Comparison of ENCODE assay signal across 26 mouse cellular contexts in the genomic region with DNA sequence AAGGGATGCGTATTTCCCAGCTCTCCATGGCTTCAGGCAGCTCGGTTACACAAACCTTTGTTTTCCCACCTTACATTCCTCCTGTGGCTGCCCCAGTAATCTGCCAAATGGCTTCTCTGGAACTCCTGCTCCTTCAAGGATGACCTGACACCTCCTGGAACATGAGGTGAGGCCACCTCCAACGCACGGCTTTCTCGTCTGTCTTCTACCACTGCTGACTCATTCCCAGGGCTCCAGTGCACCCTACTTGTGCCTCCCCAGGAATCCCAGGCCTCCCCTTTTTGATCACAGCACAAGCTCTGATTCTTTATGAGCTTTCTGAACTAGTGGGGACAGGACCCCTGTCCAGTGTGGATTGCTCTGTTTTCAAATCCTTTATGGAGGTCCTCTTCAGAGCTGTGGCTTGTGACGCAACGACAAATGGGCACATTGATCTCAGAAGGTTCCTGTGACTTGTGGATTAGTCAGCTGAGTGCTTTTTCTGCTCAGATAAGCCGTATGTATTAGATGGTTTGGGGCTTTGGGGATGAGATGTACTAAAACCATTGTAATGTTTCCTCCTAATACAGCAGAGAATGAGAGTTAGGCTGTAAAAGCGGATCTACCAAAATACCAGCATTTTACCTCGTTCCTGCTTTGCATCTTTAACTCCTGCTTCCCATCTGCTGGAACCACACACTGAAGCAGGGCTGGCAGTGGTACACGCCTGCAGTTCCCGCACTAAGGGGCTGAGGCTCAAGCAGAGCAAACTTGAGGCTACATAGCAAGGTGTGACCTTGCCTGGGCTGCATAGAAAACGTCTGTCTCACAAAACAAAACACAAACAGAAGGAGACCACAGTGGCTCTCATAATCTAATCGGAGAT. TPM values are rescaled to one million over a fixed set of nuclear protein-coding genes. Genes with fewer than 3 reads are reported as not detected.
DNase-seq lines count a peak whose midpoint lies in the region; ATAC-seq and TF ChIP-seq lines count a peak whose summit lies in the region.
"Had no signal": no experiment of that assay in that cellular context is flagged by ENCODE, and none has a peak within 500 bp of the region (broad histone marks: within the 10 kb centered on the region; RNA-seq: fewer than 3 reads in every experiment).

No protein-coding gene starts in this region.

- POLR2A ChIA-PET in Patski (lab: Charles Lee), result interaction anchor here (0.6 kb wide), 1 partner anchor 1521 kb away, joined by 3 read pairs; no protein-coding TSS in a partner anchor

- TF ChIP-seq CTCF in forebrain, postnatal 0 days (IDR thresholded peaks at IDR 0.05; ENCODE audit: low read depth), result no peak
- no peak for TF ChIP-seq CTCF in kidney, postnatal 0 days (IDR thresholded peaks at IDR 0.05; ENCODE audit: low read depth)
- no peak for TF ChIP-seq CTCF in Patski (IDR thresholded peaks at IDR 0.05)
- TF ChIP-seq CTCF in midbrain, postnatal 0 days (IDR thresholded peaks at IDR 0.05), result no peak

- H3K9ac ChIP-seq in forebrain, postnatal 0 days, result no peak overlapping the region; the same call in 1 of the 2 replicates
- no peak overlapping the region for H3K9ac ChIP-seq in forebrain, embryonic 13.5 days
- H3K9ac ChIP-seq in kidney, postnatal 0 days (ENCODE audit: low read depth, low read length), result no peak overlapping the region
- H3K9ac ChIP-seq in midbrain, postnatal 0 days (replicated peaks; ENCODE audit: low read length, poor library complexity, severe bottlenecking), result no peak overlapping the region
- H3K9ac ChIP-seq: forebrain, embryonic 12.5 days; hindbrain, embryonic 13.5 days; liver, embryonic 15.5 days; midbrain, embryonic 12.5 days had no signal

- no peaks in the 10 kb centered on the region for H3K36me3 ChIP-seq in forebrain, postnatal 0 days (ENCODE audit: insufficient read depth)
- H3K36me3 ChIP-seq in forebrain, embryonic 13.5 days (ENCODE audit: poor library complexity, severe bottlenecking), result no peaks in the 10 kb centered on the region
- H3K36me3 ChIP-seq in kidney, postnatal 0 days (ENCODE audit: insufficient read depth, low read length), result no peaks in the 10 kb centered on the region
- no peaks in the 10 kb centered on the region for H3K36me3 ChIP-seq in midbrain, postnatal 0 days (ENCODE audit: insufficient read depth, low read length)
- H3K36me3 ChIP-seq: forebrain, embryonic 12.5 days; hindbrain, embryonic 13.5 days; liver, embryonic 15.5 days; midbrain, embryonic 12.5 days had no signal

- in situ Hi-C loops in Patski (cut with MboI; ENCODE audit: low pct_unique_long_range_greater_than_20kb), result no loop called here

- CTCF ChIA-PET in Patski (lab: Charles Lee), result interaction anchor here (1.1 kb wide), 1 partner anchor 10 kb away, joined by 3 read pairs; no protein-coding TSS in a partner anchor

- no peaks in the 10 kb centered on the region for H3K9me3 ChIP-seq in forebrain, postnatal 0 days (ENCODE audit: low read length)
- no peaks in the 10 kb centered on the region for H3K9me3 ChIP-seq in forebrain, embryonic 13.5 days (replicated peaks)
- H3K9me3 ChIP-seq in kidney, postnatal 0 days (replicated peaks; ENCODE audit: low read length), result no peaks in the 10 kb centered on the region
- no peaks in the 10 kb centered on the region for H3K9me3 ChIP-seq in midbrain, postnatal 0 days (ENCODE audit: low read length)
- H3K9me3 ChIP-seq: forebrain, embryonic 12.5 days; hindbrain, embryonic 13.5 days; liver, embryonic 15.5 days; midbrain, embryonic 12.5 days had no signal

- ATAC-seq in forebrain, postnatal 0 days, result no peak
- no peak for ATAC-seq in forebrain, embryonic 13.5 days
- ATAC-seq in kidney, postnatal 0 days (replicated peaks; ENCODE audit: low FRiP score, low read depth), result no peak
- ATAC-seq in Patski, result peak; percentile 84
- ATAC-seq in megakaryocyte progenitor cell, adult 5-6 weeks (replicated peaks; ENCODE audit: poor library complexity), result peak; percentile 63
- no peak for ATAC-seq in midbrain, postnatal 0 days (ENCODE audit: low FRiP score)

- no peak overlapping the region for H3K4me3 ChIP-seq in forebrain, postnatal 0 days (ENCODE audit: low read depth, low read length)
- no peak overlapping the region for H3K4me3 ChIP-seq in forebrain, embryonic 13.5 days
- no peak overlapping the region for H3K4me3 ChIP-seq in kidney, postnatal 0 days (replicated peaks; ENCODE audit: low read depth, low read length)
- H3K4me3 ChIP-seq in midbrain, postnatal 0 days (ENCODE audit: low read depth, low read length), result no peak overlapping the region
- H3K4me3 ChIP-seq: forebrain, embryonic 12.5 days; hindbrain, embryonic 13.5 days; layer of hippocampus, adult 2 months; liver, embryonic 15.5 days; midbrain, embryonic 12.5 days had no signal

- no peak overlapping the region for H3K27ac ChIP-seq in forebrain, postnatal 0 days (ENCODE audit: low read depth, low read length)
- no peak overlapping the region for H3K27ac ChIP-seq in forebrain, embryonic 13.5 days
- H3K27ac ChIP-seq in kidney, postnatal 0 days, result no peak overlapping the region
- no peak overlapping the region for H3K27ac ChIP-seq in midbrain, postnatal 0 days (ENCODE audit: low read depth, low read length)
- H3K27ac ChIP-seq: forebrain, embryonic 12.5 days; hindbrain, embryonic 13.5 days; layer of hippocampus, adult 2 months; liver, embryonic 15.5 days; midbrain, embryonic 12.5 days had no signal

- H3K4me1 ChIP-seq in forebrain, postnatal 0 days (ENCODE audit: insufficient read depth), result no peaks in the 10 kb centered on the region
- peaks cover 4% of the 10 kb centered on the region; the same call in 1 of the 2 replicates for H3K4me1 ChIP-seq in forebrain, embryonic 13.5 days
- H3K4me1 ChIP-seq in kidney, postnatal 0 days (replicated peaks; ENCODE audit: insufficient read depth, low read length), result no peaks in the 10 kb centered on the region
- H3K4me1 ChIP-seq in midbrain, postnatal 0 days (ENCODE audit: insufficient read depth, low read length), result no peaks in the 10 kb centered on the region

- H3K4me2 ChIP-seq in forebrain, postnatal 0 days (ENCODE audit: low read depth), result no peak overlapping the region
- H3K4me2 ChIP-seq in forebrain, embryonic 13.5 days, result no peak overlapping the region
- no peak overlapping the region for H3K4me2 ChIP-seq in kidney, postnatal 0 days (ENCODE audit: low read length)
- H3K4me2 ChIP-seq in midbrain, postnatal 0 days (ENCODE audit: low read depth, low read length, poor library complexity, severe bottlenecking), result no peak overlapping the region
- H3K4me2 ChIP-seq: forebrain, embryonic 12.5 days; hindbrain, embryonic 13.5 days; liver, embryonic 15.5 days; midbrain, embryonic 12.5 days had no signal

- peak; percentile 5 for DNase-seq in forebrain, postnatal 0 days
- DNase-seq in kidney, postnatal 0 days (ENCODE audit: low spot score), result peak; percentile 27
- no peak for DNase-seq in kidney, postnatal 14 days
- peak; percentile 50 for DNase-seq in Patski (ENCODE audit: low read depth, low spot score)
- DNase-seq in midbrain, postnatal 0 days (ENCODE audit: low spot score), result no peak
- no peak for DNase-seq in layer of hippocampus, postnatal 10 days (ENCODE audit: low spot score in 2 of 2)
- DNase-seq: adrenal gland, postnatal 25 days; cerebellum, adult 9-10 months; heart, adult 18-20 months; kidney, adult 11 months; right cerebral cortex, postnatal 14 days had no signal

- H3K27me3 ChIP-seq in forebrain, postnatal 0 days (ENCODE audit: insufficient read depth, low read length), result no peaks in the 10 kb centered on the region
- H3K27me3 ChIP-seq in forebrain, embryonic 13.5 days, result no peaks in the 10 kb centered on the region
- no peaks in the 10 kb centered on the region for H3K27me3 ChIP-seq in kidney, postnatal 0 days (ENCODE audit: insufficient read depth, low read length)
- H3K27me3 ChIP-seq in Patski, result no peaks in the 10 kb centered on the region
- H3K27me3 ChIP-seq in midbrain, postnatal 0 days (ENCODE audit: insufficient read depth, low read length), result no peaks in the 10 kb centered on the region
- H3K27me3 ChIP-seq: forebrain, embryonic 12.5 days; hindbrain, embryonic 13.5 days; liver, embryonic 15.5 days; midbrain, embryonic 12.5 days had no signal

- WGBS in forebrain, postnatal 0 days, result 64% methylated on average over 14 of the region's 14 CpGs
- WGBS in forebrain, embryonic 13.5 days, result 74% methylated on average over 14 of the region's 14 CpGs
- WGBS in kidney, postnatal 0 days, result 48% methylated on average over 14 of the region's 14 CpGs
- WGBS in midbrain, postnatal 0 days, result 63% methylated on average over 14 of the region's 14 CpGs

RNA-seq across cellular contexts. Expression of a gene that starts 48.4 kb away (rescaled TPM):
- total RNA-seq in forebrain, postnatal 0 days (2014; rRNA removed), result not detected in 2 replicates
- not detected in 2 replicates for polyA plus RNA-seq in forebrain, postnatal 0 days (2015; fragmentation: Nextera tagmentation; extraction: Ambion mirVana)
- not detected in 2 replicates for polyA plus RNA-seq in forebrain, embryonic 13.5 days (2015; fragmentation: Nextera tagmentation; extraction: Ambion mirVana)
- polyA plus RNA-seq in kidney, postnatal 0 days (2015; fragmentation: Nextera tagmentation; extraction: Ambion mirVana), result 0.28 and 0.41 TPM in 2 replicates
- not detected for polyA plus RNA-seq in Patski (2021)
- total RNA-seq in megakaryocyte progenitor cell, adult 5-6 weeks (2015), result not detected in 2 replicates
- not detected in 2 replicates for total RNA-seq in megakaryocyte progenitor cell, adult 5-6 weeks (2017)
- not detected in 2 replicates for total RNA-seq in midbrain, postnatal 0 days (2014; rRNA removed)
- not detected in 2 replicates for polyA plus RNA-seq in midbrain, postnatal 0 days (2015; fragmentation: Nextera tagmentation; extraction: Ambion mirVana)
- total RNA-seq in layer of hippocampus, postnatal 10 days (2021), result not detected
- total RNA-seq: adrenal gland, postnatal 25 days; heart, adult 18-20 months; layer of hippocampus, adult 2 months; left cerebral cortex, adult 18-20 months had no signal
- polyA plus RNA-seq: cortical plate, adult 2 months; embryonic facial prominence, embryonic 14.5 days; forebrain, embryonic 12.5 days; heart, embryonic 16.5 days; hindbrain, embryonic 13.5 days; neural tube, embryonic 14.5 days; stomach, embryonic 16.5 days had no signal

RNA-seq across cellular contexts. Expression of a gene that starts 54.4 kb away (rescaled TPM):
- not detected in 2 replicates for total RNA-seq in forebrain, postnatal 0 days (2014; rRNA removed)
- not detected in 2 replicates for polyA plus RNA-seq in forebrain, postnatal 0 days (2015; fragmentation: Nextera tagmentation; extraction: Ambion mirVana)
- not detected in 2 replicates for polyA plus RNA-seq in forebrain, embryonic 13.5 days (2015; fragmentation: Nextera tagmentation; extraction: Ambion mirVana)
- 0.92 and 1.1 TPM in 2 replicates for polyA plus RNA-seq in kidney, postnatal 0 days (2015; fragmentation: Nextera tagmentation; extraction: Ambion mirVana)
- not detected for polyA plus RNA-seq in Patski (2021)
- total RNA-seq in megakaryocyte progenitor cell, adult 5-6 weeks (2015), result not detected in 2 replicates
- 1.3 TPM in 1 of 2 replicates, not detected in the other for total RNA-seq in megakaryocyte progenitor cell, adult 5-6 weeks (2017)
- total RNA-seq in midbrain, postnatal 0 days (2014; rRNA removed), result not detected in 2 replicates
- not detected in 2 replicates for polyA plus RNA-seq in midbrain, postnatal 0 days (2015; fragmentation: Nextera tagmentation; extraction: Ambion mirVana)
- total RNA-seq in layer of hippocampus, postnatal 10 days (2021), result not detected
- total RNA-seq: adrenal gland, postnatal 25 days; heart, adult 18-20 months; layer of hippocampus, adult 2 months; left cerebral cortex, adult 18-20 months had no signal
- polyA plus RNA-seq: cortical plate, adult 2 months; embryonic facial prominence, embryonic 14.5 days; forebrain, embryonic 12.5 days; heart, embryonic 16.5 days; hindbrain, embryonic 13.5 days; limb, embryonic 11.5 days; midbrain, embryonic 12.5 days; neural tube, embryonic 14.5 days; spleen, adult 2 months had no signal

Comparison
In these comparisons a context has a peak if more than half of its experiments do, and no peak if none do; other contexts are left out.
1. DNase-seq: peak in forebrain, postnatal 0 days (single experiment), kidney, postnatal 0 days (single experiment) and Patski (single experiment); none in kidney, postnatal 14 days (single experiment), midbrain, postnatal 0 days (single experiment) and layer of hippocampus, postnatal 10 days (0 of 2).
2. ATAC-seq: peak in Patski (single experiment) and megakaryocyte progenitor cell, adult 5-6 weeks (single experiment); none in forebrain, postnatal 0 days (single experiment), forebrain, embryonic 13.5 days (single experiment), kidney, postnatal 0 days (single experiment) and midbrain, postnatal 0 days (single experiment).